Mouse (Mus musculus) B cell, adult 2 months (primary cell): ENCODE results near the gene Mindy3.
"Not testable (repeated sequence)": the region's sequence is repeated elsewhere in the genome, so short reads cannot be mapped to it uniquely, and the experiment has no call there.

Experiments
- DNase-seq, 2 experiments: peaks; one replicate each; pipeline ENCODE4 v3.0.0; 2022

Gene Mindy3

DNA sequence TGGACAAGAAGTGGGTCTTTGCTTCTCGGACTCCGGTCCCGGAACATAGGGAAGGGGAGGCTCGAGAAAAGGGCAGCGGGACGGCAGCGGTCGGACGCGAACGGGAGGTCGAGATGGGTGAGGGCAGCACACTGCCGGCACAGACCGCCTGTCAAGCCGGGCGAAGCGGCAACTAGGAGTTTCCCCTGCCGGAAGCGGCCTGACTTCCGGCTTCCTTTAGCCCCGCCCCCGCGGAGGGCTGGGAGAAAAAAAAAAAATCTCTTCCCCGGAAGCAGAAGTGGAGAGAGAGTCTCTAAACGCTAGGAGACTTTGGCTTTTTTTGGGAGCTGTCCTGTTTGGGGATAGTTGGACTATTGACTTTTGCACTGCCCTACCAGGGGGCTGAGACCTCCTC, at the start of gene Mindy3:
Gene Mindy3, minus strand, starts transcription at position 209 of the 394 bp plus-strand sequence.
- DNase-seq: peak; percentile 89

DNA sequence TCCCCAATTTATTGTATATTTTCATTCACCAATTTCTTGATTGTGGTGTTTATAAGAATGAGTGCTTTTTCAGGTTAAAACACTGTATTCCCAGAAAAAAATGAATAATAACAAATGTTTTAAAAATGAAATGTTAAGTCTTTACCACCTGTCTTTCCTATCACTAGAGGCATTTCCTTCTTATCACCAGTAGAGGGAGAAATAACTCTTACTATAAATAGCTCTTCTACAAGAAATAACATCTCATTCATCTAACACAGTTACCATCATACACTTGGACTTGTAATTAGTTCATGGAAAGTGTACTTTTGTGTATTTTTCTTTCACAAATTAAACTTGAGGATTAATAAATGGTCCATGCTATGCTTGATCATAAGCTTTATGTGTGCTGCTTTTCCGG, 40.5 kb upstream of the Mindy3 start:
- no peak for DNase-seq

DNA sequence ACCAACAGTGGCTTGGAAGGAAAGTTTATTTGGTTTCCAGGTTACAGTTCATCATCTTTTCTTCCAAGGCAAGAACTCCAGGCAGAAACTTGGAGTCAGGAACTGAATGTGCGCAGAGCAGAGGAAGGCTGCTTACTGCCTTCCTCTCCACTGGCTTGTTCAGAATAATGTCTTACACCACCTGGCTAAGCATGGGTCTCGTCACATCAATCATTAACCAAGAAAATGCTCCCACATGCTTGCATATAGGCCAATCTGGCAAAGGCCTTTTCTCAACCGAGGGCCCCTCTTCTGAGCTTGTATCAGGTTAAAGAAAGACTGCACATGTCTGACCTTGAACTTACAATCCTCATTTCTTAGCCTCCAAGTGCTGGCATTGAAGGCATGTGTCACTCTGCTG, 30.8 kb upstream of the Mindy3 start:
- DNase-seq: no peak

DNA sequence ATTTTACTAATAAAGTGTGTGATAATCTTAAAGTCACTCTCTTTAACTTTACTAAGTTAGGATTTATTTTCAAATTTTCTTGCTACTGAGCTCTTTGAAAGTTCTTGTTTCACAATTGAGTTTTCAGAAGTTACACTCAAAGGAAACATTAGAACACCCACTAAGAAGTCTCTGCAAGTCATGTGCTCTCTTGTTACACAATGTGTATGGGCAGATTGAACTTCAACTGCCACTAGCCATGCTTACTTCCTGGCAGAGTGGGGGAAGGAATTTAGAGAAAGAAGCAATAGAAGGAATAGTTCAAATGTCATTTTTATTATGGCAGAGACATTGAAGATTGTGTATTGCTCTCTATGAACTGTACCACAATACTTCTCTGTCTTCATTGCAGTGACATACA, 20.9 kb upstream of the Mindy3 start:
- DNase-seq: no peak

DNA sequence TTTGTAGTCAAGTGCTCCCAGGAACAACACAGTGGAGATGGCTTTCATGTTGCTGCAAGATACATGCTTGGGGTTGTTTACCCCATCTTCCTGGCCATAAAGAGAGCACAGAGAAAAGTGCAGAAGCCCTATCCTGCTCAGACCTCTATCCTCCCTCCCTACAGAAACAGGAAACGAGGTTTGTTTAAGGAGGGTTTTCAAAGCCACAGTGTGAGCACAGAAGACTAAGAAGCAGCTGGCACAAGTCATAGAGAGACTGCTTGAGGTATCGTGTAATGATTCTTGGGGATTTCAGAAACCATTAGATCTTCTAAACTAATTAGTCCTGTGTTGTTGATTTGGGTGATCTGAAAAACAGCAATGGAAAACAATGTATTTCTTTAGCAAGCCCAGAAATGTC, 20.3 kb upstream of the Mindy3 start:
- DNase-seq: no peak

DNA sequence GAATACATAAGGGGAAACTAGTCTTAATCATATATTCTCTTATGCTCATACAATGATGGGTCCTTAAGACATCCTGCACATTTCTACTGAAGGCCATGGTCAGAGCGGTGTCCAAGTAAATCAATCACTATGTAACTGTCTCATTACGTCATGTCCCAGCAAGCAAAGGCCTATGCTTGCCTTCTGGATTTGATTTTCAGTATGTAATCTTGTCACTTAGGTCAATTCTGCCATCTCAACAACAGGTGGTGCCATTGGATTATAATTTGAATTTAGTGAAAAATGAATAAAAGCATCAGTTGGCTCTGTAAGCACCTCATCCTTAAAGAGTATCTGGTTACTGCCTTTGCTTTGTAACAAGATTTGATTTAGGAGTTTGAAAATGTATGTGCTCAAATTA, 18.9 kb upstream of the Mindy3 start:
- no peak for DNase-seq

DNA sequence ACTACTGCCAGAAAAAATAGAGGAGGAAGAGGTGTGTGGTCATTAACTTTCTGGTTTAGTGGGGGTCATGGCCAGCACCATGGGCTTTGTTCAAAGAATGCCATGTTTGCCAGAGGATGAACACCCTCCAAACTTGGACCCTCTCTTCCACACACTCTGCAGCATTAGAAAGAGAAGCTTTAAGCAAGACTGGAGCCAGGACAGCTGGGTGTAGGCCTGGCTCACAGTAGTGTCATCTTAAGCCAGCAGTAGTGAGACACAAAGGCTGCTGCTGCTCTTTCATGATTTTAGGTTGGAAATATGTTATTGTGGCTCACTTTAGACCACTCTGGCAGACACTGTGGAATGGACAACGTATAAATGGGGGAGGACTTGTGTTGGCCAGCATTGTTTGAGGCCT, 12.8 kb upstream of the Mindy3 start:
- DNase-seq: no peak

DNA sequence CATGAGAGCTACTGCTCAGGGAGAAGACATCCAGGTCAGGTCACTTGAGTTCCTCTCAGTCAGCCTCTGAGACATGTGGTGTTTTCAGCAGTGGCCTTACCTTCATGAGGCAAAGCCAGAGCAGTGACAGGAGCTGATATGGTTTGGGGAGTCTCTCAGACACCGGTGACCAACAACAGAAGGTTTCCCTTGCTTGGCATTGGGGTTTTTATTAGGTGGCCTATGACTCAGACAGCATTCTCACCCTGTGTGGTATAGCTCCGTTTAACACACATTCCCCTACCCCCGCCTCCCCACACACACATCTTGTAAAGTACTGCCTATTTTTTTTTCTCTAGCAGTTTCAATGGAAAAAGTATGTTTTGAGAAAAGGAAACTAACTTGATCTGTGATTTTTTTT, 5.1 kb upstream of the Mindy3 start:
- DNase-seq: no peak

DNA sequence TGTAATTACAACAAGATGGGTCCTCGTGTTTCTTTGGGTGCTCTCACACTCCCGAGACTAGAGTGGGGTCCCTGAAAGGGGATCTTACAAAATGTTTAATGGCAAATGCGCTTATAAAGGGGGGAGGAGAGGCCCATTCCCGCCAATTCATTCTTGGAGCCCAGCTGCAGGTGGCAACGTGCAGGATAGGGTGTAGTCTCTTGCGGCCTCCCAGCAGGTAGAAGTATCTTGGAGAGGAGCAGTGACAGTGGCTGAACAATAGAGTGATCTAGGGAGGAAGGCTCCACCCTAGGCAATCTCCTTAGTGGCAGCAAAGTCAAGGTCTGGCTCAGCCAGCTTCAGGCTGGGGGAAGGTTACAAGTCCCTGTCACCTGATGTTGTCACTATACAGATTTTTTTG, 4.2 kb upstream of the Mindy3 start:
- DNase-seq: not testable (repeated sequence)

DNA sequence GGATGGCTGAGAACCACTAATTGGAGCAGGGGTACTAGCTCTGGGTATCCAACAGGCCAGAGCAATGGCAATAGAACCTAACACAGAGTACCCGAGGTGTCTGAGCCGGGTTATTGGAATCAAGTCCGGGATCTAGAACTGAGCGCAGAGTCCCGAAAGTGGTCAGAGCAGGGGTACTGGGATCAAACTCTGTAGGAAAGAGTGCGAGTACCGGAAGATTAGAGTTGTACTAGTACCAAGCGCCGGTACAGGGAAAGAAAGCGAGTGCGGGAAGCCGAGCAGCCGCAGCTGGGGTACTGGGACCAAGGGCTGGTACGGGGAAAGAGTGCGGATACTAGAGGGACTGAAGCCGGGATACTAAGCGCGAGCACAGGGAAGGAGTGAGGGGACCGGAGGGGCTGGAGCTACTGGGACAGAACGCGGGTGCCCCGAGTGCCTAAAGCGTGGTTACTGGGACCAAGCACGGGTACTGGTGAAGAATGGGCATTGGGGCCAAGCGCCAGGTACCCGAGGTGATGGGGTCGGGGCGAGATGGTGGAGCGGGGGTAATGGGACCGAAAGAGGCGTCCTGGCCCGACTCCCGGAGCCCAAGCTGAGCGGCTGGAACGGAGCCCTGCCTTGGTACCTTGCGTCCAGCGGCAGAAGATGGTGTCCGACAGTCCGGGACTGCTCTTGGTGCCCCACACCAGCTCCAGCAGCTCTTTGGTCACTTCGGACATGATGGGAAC, 572 bp downstream of the Mindy3 start:
- peak in 1 of 2 experiments; percentile 3 for DNase-seq

DNA sequence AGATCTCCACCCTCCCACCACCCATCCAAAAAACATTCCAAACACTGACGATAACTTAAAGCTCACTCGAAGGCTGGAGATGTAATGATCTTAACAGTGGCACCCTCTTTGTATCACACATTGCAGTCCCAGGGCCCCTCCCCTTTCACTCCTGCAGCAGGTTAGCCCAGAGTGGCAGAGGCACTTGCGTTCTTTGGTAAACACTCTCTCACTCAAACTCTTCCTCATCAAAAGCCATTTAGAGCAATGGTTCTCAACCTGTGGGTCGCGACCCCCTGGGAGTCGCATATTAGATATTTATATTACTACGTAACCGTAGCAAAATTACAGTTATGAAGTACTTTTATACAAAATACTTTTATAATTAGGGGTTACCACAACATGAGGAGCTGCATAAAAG, 1.1 kb downstream of the Mindy3 start:
- peak; percentile 25 to 29 for DNase-seq

DNA sequence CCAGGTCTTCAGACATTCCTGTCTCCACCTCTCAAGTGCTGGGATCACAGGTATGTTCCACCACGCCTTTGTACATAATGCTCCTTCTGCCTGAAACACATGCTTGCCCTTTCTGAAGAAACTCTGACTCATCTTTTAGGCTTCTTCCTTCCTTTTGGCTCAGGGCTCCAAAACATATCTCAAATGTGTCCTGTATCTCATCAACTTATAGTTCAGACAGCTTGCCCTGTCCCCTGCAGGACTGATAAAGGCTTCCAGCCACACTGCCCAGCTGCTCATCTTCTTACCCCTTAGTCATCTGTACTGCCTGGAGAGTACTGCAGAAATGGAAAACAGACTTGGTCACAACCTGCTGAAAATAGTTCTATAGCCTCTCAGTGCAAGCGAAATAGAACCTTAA, 7.0 kb downstream of the Mindy3 start:
- no peak for DNase-seq

DNA sequence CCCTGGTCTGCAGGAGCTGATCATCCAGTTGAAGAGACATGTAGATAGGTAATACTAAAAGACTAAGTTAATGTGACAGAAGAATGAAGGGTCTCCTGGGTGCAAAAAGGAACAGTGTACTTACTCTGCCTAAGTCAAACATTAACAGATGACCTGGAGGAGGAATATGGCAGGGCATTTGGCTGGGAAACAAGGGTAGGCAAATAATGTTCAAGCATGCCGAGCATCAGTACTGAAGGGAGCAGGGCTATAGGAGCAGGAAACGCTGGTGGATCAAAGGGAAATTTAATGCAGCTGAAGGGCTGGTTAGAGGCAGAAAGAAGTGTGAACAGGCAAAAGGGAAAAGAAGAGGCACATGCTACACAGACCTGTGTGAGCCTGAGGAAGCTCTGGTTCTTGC, 8.1 kb downstream of the Mindy3 start:
- no peak for DNase-seq

DNA sequence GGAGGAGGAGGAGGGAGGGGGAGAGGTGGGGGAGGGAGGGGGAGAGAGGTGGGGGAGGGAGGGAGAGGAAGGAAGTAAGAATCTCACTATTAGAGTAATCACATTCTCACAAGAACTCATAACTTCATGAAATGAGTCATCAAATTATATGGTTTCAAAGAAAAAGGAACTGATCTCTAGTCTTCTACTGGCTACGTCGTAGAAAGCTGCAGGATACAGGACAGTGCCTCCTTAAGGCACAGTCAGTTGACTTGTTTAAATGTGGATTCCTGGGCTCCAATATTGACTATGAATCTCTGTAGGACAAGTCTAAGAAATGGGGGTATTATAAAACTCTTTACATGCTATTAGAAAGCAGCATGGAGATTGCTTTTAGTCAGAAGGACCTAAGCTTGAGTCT, 12.5 kb downstream of the Mindy3 start:
- DNase-seq: no peak

DNA sequence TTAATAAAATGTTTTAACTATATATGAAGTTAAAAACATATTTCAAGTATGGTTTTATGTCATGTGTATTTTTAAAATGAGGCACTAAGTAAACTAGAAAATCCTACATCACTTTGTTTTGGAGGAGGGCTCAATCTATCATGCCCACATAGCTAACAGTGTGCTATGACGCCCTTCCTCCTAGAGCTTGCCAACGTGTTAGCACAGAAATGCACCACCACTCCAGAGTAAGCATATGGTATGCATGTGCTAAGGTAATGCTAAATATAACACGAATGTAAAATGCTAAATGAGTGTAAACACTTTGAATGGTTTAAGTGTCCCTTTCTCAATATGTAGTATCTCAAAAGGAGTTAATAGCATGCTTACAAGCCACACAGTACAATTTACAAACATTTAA, 16.8 kb downstream of the Mindy3 start:
- no peak for DNase-seq

DNA sequence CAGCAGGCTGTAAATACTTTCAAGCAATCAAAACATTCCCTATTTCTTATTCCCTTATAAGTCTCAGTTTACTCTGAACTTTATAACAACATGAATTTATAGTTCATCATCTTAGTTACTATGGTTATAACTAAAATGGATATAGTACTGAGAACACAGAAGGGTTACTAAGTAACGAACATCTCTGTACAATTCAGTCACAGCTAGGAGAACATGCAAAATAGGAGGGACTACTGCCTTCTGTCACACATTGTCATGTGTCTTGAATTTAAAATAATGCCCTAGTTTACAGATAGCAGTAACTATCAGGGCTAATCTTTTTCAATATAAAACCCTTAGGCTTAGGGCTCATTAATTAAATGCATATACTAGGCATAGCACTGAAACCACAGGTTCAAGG, 18.1 kb downstream of the Mindy3 start:
- DNase-seq: no peak

DNA sequence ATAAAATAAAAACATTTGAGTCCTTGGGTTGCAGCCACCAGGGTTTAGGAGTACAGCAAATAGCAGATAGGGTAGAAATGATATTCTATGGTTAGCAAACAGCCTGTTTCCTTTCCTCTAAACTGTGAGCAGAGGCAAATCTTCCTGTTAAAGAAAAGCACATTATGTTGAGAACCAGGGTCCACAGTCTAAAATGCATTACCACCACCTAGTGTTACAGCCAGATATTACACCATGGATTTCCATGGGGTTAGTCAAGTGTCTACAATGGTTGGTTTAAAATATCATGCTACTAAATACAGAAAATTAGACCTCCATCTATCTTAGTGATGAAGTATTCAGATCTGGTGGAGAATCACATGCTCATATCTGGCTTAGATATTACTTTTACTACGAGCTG, 30.2 kb downstream of the Mindy3 start:
- peak; percentile 28 to 35 for DNase-seq

DNA sequence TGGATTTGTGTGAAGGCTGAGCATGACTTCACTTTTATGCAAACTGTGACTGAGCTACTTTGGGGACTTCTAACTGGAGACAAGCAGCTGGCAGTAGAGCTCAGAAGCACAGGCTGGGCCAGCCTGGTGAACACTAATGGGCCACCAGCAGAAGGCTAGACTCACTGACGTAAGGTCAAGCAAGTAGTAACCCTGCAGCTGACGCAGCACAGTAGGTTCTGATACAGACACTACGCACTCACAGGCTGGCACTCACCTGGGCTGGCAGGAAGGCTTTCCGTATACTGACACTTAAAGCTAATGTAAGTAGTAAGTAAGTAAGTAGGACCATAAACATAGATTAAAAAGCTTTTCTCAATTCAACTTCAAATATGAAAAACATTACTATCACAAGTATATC, 30.7 kb downstream of the Mindy3 start:
- DNase-seq: no peak

DNA sequence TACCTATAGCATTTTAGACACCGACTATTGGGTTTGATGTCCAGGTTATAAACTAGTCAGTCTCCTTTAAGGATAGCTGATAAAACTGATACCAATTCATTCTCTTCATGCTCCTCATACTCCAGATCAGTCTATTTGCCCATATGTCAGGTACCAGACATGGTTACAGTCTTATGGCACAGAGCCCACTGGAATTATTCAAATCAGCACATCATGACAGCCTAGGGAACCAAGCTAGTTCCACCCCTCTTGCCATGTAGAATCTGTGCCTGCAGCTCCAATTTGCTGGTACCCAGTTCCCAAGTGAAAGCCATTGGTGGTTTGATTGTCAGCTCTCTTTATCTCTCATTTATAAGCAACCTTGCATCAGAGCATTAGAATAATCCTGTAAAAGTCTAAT, 34.9 kb downstream of the Mindy3 start:
- no peak for DNase-seq

DNA sequence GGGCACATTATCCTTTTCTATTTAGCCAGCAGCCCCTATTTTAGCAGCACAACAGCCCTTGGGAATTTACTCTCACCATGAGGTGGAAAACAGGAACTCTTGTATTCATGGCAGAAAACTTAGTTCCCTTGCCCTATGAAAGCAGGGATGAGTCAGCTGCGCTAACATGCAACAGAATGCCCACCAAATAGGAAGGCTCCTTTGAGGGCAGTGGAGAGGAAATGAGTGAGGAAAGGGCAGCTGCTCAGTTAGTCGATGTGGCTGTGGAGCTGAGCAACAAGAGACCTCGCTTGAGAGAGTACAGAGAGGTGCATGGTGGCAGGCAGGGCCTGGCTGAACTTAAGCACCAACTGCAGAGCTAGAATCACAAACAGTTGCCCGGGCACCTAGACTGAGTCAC, 36.6 kb downstream of the Mindy3 start:
- no peak for DNase-seq

DNA sequence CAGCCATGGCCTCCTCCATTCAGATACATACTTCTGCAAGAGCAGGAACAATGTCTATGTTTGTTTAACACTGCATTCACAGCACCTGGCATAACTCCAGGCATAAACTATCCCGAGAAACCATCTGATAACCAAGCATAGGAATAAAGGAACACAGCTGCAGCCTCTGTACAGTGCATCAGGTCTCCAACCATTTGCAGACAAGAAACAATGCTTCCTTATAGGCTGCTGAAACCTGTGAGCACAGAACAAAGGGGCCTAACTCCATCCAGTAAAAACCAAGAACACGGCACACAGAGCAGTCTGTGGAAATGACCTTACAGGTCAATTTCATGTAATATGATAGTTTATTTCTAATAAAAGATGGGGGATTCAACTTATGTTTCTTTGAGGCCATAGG, 39.0 kb downstream of the Mindy3 start:
- no peak for DNase-seq

DNA sequence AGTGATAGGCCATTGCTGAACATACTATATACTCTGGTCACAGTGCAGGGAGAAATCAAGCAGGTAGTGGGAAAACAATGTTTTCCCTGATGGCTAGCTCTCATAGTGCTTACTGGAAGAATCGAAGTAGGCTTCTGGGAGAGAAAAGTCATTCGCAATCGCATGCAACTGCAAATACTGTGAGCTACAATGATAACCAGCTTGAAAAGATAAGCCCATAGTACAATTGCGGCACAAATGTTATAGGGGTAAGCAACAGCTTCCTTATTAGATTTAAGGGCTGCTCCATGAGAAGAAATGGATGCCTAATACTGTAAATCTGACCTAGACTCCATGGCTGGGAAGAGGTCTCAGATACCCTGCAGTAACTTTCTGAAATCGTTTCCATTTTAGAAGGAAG, 40.7 kb downstream of the Mindy3 start:
- no peak for DNase-seq

DNA sequence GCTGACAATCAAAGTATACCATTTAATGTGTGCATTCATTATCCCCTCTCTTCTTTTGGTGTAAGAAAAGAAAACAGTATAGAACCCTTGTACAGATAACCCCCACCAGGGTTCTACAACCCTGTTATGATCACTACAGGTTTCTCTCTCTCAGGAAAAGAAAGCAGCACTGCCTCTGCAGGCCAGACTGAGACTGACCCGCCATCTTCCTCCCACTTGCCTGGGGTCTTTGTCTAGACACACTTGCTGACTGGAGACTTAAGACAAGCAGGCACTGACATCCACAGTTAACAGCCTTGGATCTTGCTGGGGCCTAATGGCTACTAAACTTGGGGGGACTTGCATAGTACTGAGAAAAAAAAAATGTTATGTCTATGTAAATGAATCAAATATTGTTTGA, 42.2 kb downstream of the Mindy3 start:
- no peak for DNase-seq

DNA sequence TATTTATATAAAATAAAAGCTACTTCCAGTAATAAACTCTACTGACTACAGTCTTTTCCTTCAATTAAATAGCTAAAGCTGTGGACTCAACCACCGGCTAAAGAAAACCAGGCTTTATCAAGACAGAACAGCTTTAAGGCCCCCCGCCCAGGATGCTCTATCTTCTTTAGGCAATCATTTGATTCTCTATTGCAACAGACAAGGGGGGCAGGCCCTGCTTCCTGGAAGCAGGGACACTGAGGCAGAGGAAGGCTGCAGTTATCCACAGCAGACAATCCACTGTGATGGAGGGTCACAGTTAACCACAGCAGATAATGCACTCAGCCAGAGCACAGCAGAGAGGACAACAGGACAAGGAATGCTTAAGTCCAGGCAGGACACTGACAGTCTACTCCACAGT, 46.4 kb downstream of the Mindy3 start:
- DNase-seq: no peak

DNA sequence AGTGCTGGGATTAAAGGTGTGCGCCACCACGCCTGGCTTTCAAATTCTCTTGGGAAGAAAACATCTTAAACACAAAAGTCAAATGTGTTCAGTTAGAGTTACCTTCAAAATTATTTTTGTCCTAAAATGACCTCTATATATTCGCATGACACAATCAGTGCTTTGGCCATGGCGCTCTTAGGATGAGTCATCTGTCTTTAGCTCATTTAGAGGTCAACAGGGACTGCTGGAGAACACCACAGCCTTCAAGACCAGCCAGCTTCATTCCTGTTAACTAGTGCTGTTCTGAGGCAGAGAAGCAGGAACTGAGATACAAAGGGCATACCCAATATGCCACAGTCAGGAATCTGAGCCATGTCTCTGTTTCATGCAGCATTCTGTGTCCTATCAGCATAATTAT, 47.9 kb downstream of the Mindy3 start:
- DNase-seq: no peak

DNA sequence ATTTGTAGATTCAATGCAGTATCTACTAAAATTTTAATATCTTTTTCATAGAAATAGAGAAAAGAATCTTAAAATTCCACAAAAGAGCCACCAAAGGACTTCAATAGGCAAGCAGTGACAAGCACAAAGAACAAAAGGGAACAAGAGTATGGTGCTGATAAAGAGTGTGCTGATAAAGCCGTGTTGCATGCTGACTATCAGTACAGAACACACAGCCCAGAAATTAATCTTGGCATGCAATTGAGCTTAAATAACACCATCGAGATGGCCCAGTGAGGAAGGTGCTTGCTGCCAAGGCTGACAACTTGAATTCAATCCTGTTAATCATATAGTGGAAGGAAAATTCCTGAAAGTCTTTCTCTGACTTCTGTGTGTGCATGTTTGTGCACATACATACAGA, 50.8 kb downstream of the Mindy3 start:
- DNase-seq: no peak
